Mouse (Mus musculus) frontal cortex, postnatal 10 days (tissue): ENCODE measurements at regions not wholly inside any gene's neighbourhood (a gene's known extent, or its start where the extent isn't known, plus 50 kb on each side); places are given as distances from the start of the nearest gene placed in this dataset.

ENCODE experiments used
- DNase-seq, 2 experiments: peaks; one replicate each; pipeline ENCODE4 v3.0.0; 2022; ENCODE audit warnings: low spot score in 2 of 2, mixed read lengths in 1 of 2

GRCm38 (mm10) chr19:28205691-28206090, 194.7 kb upstream of the Rfx3 start:
- no peak for DNase-seq

- no peak for DNase-seq
Measured at GRCm38 (mm10) chr19:28203719-28204118, 192.8 kb upstream of the Rfx3 start.

- no peak for DNase-seq
Measured at GRCm38 (mm10) chr19:28199385-28199784, 188.4 kb upstream of the Rfx3 start.

GRCm38 (mm10) chr19:28196881-28197280, 185.9 kb upstream of the Rfx3 start:
- no peak for DNase-seq

GRCm38 (mm10) chr19:28192248-28192647, 181.3 kb upstream of the Rfx3 start:
- DNase-seq = no peak

- DNase-seq = no peak
Measured at GRCm38 (mm10) chr19:28191428-28192116, 180.6 kb upstream of the Rfx3 start.

GRCm38 (mm10) chr19:28190250-28190649, 179.3 kb upstream of the Rfx3 start:
- DNase-seq = no peak

- no peak for DNase-seq
Measured at GRCm38 (mm10) chr19:28188363-28188762, 177.4 kb upstream of the Rfx3 start.

- no peak for DNase-seq
Measured at GRCm38 (mm10) chr19:28182411-28183182, 171.6 kb upstream of the Rfx3 start.

GRCm38 (mm10) chr19:28181171-28181570, 170.2 kb upstream of the Rfx3 start:
- no peak for DNase-seq

GRCm38 (mm10) chr19:28178114-28178513, 167.1 kb upstream of the Rfx3 start:
- no peak for DNase-seq

GRCm38 (mm10) chr19:28176821-28177220, 165.9 kb upstream of the Rfx3 start:
- no peak for DNase-seq

- DNase-seq = no peak
Measured at GRCm38 (mm10) chr19:28171836-28172534, 161.0 kb upstream of the Rfx3 start.

GRCm38 (mm10) chr19:28167451-28168165, 156.6 kb upstream of the Rfx3 start:
- no peak for DNase-seq

GRCm38 (mm10) chr19:28166626-28167025, 155.7 kb upstream of the Rfx3 start:
- DNase-seq = no peak

GRCm38 (mm10) chr19:28165901-28166361, 155.0 kb upstream of the Rfx3 start:
- DNase-seq = peak; percentile 58 to 72

- DNase-seq = no peak
Measured at GRCm38 (mm10) chr19:28163195-28163594, 152.2 kb upstream of the Rfx3 start.

- DNase-seq = no peak
Measured at GRCm38 (mm10) chr19:28160582-28160981, 149.6 kb upstream of the Rfx3 start.

GRCm38 (mm10) chr19:28157196-28157595, 146.2 kb upstream of the Rfx3 start:
- DNase-seq = no peak

- DNase-seq = no peak
Measured at GRCm38 (mm10) chr19:28137581-28137980, 126.6 kb upstream of the Rfx3 start.

- no peak for DNase-seq
Measured at GRCm38 (mm10) chr19:28134806-28135205, 123.8 kb upstream of the Rfx3 start.
